Mouse (Mus musculus) thymus, adult 2 months (tissue): ENCODE measurements around the gene Ccdc189.

ENCODE experiments used
- CTCF ChIP-seq: fragments of 200-500 bp; IDR thresholded peaks from 2 replicates; pipeline ENCODE4 v1.5.1; 2012; ENCODE audit warnings: mild to moderate bottlenecking, control low read depth, low read length, moderate library complexity, borderline replicate concordance; ENCODE audit not compliant: control insufficient read depth, poor library complexity, insufficient read depth; ENCODE audit errors: extremely low read depth
- POLR2A ChIP-seq: fragments of 200-500 bp; IDR thresholded peaks from 2 replicates; pipeline ENCODE4 v1.6.1; 2012; ENCODE audit warnings: mild to moderate bottlenecking, low read length, control low read depth, moderate library complexity; ENCODE audit not compliant: control insufficient read depth, poor library complexity, insufficient read depth; ENCODE audit errors: extremely low read depth

GRCm38 (mm10) chr7:127628646-127629045, 40.3 kb upstream of the Ccdc189 start:
- TF ChIP-seq CTCF = no peak
- TF ChIP-seq POLR2A = no peak
